Mouse (Mus musculus): Measurements from ENCODE around the gene Ttll4. TPM values are rescaled to one million over a fixed set of nuclear protein-coding genes. Genes with fewer than 3 reads are reported as not detected.

Gene Ttll4
- polyA plus RNA-seq (2017; shearing (Covaris generic)) = 37.7 TPM

GRCm38 (mm10) chr1:74661448-74662195 is at the start of gene Ttll4:
Gene Ttll4 (plus strand): TSS chr1:74661745.

GRCm38 (mm10) chr1:74713099-74713858 is 51.7 kb downstream of the Ttll4 start, which contains the start of gene Cyp27a1:
Gene Cyp27a1 (plus strand): TSS chr1:74713574.

DNA sequence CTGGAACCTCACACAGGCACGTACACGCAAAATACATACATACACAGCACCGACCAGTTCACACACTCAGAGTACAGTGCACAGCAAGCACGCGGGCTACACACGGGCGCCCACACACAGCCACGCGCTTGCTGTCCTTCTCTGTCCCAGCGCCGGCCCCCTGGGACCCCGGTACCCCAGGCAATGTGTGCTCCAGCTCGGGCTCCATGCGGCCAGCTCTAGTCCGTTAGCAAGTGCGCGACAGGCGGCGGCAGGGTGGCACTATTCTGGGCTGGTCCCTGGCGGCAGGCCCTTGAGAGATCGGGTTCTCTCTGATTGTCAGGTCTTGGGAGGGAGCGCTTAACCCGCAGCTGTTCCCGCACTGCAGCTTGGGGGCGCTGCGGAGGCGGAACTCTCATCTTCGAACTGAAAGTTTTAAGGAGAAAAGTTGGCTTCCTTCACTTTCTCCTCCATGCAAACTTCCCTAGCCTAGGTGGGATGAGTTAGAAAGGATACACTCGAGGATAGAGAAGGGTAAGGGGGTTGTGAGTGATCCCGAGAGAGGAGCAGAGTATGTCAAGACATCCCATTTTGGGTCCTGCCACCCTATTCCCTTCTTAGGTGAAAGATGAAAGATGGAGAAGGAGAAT is 87.2 kb downstream of the Ttll4 start, which contains the start of gene Prkag3:
Gene Prkag3, minus strand, starts transcription at position 579 of the 629 bp plus-strand sequence.

Other genes with a start within 250 kb of the Ttll4 start
- 37.2 TPM for gene Cnot9, start 155.7 kb upstream of the Ttll4 start, polyA plus RNA-seq (2017; shearing (Covaris generic))
- 0.65 TPM for gene Plcd4, start 118.9 kb upstream of the Ttll4 start, polyA plus RNA-seq (2017; shearing (Covaris generic))
- 21.0 TPM for gene Usp37, start 117.5 kb upstream of the Ttll4 start, polyA plus RNA-seq (2017; shearing (Covaris generic))
- 19.9 TPM for gene Zfp142, start 73.5 kb upstream of the Ttll4 start, polyA plus RNA-seq (2017; shearing (Covaris generic))
- 16.0 TPM for gene Bcs1l, start 73.5 kb upstream of the Ttll4 start, polyA plus RNA-seq (2017; shearing (Covaris generic))
- 35.3 TPM for gene Rnf25, start 60.3 kb upstream of the Ttll4 start, polyA plus RNA-seq (2017; shearing (Covaris generic))
- gene Stk36, start 60.3 kb upstream of the Ttll4 start, polyA plus RNA-seq (2017; shearing (Covaris generic)) = not detected
- not detected for gene Cyp27a1, start 51.8 kb downstream of the Ttll4 start, polyA plus RNA-seq (2017; shearing (Covaris generic))
- not detected for gene Prkag3, start 87.5 kb downstream of the Ttll4 start, polyA plus RNA-seq (2017; shearing (Covaris generic))
- not detected for gene Wnt6, start 110.1 kb downstream of the Ttll4 start, polyA plus RNA-seq (2017; shearing (Covaris generic))
- gene Wnt10a, start 129.8 kb downstream of the Ttll4 start, polyA plus RNA-seq (2017; shearing (Covaris generic)) = 0.29 TPM
- gene Cdk5r2, start 193.2 kb downstream of the Ttll4 start, polyA plus RNA-seq (2017; shearing (Covaris generic)) = not detected
- gene Fev, start 223.7 kb downstream of the Ttll4 start, polyA plus RNA-seq (2017; shearing (Covaris generic)) = not detected
- gene Cryba2, start 231.4 kb downstream of the Ttll4 start, polyA plus RNA-seq (2017; shearing (Covaris generic)) = not detected

All from CD4-positive, CD25-positive, alpha-beta regulatory T cell, adult 9 weeks (primary cell).